Mouse (Mus musculus) urinary bladder, postnatal 10 days (tissue): ENCODE measurements around the gene Sptlc2.
"Not testable (repeated sequence)": the region's sequence is repeated elsewhere in the genome, so short reads cannot be mapped to it uniquely, and the experiment has no call there.

Experiments used
- DNase-seq: peaks from one replicate; pipeline ENCODE4 v3.0.0; 2022; ENCODE audit warnings: low spot score

The Sptlc2 gene

GRCm38 (mm10) chr12:87331053-87331456 lies 57.1 kb downstream of the Sptlc2 start:
- no peak for DNase-seq

- DNase-seq, result no peak
Measured at GRCm38 (mm10) chr12:87330213-87330612, 57.9 kb downstream of the Sptlc2 start.

- DNase-seq, result no peak
Measured at GRCm38 (mm10) chr12:87328025-87328424, 60.1 kb downstream of the Sptlc2 start.

GRCm38 (mm10) chr12:87327610-87328009 lies 60.5 kb downstream of the Sptlc2 start:
- no peak for DNase-seq

GRCm38 (mm10) chr12:87325452-87325851 lies 62.7 kb downstream of the Sptlc2 start:
- DNase-seq, result no peak

GRCm38 (mm10) chr12:87319229-87319628 lies 68.9 kb downstream of the Sptlc2 start:
- DNase-seq, result no peak

GRCm38 (mm10) chr12:87317951-87318350 lies 70.2 kb downstream of the Sptlc2 start:
- DNase-seq, result no peak

GRCm38 (mm10) chr12:87313098-87313497 lies 75.1 kb downstream of the Sptlc2 start:
- no peak for DNase-seq

GRCm38 (mm10) chr12:87306584-87306844 lies 81.6 kb downstream of the Sptlc2 start:
- DNase-seq, result not testable (repeated sequence)

GRCm38 (mm10) chr12:87305767-87306583 lies 82.2 kb downstream of the Sptlc2 start:
- no peak for DNase-seq

- no peak for DNase-seq
Measured at GRCm38 (mm10) chr12:87301189-87301588, 87.0 kb downstream of the Sptlc2 start.

- DNase-seq, result no peak
Measured at GRCm38 (mm10) chr12:87300441-87300690, 87.8 kb downstream of the Sptlc2 start.

- DNase-seq, result no peak
Measured at GRCm38 (mm10) chr12:87299657-87300440, 88.3 kb downstream of the Sptlc2 start, which contains the start of gene Ism2. TSS of gene Ism2 (minus strand) at chr12:87299705.

- no peak for DNase-seq
Measured at GRCm38 (mm10) chr12:87299037-87299656, 89.0 kb downstream of the Sptlc2 start.

- DNase-seq, result no peak
Measured at GRCm38 (mm10) chr12:87293934-87294333, 94.2 kb downstream of the Sptlc2 start.

GRCm38 (mm10) chr12:87289100-87289499 lies 99.1 kb downstream of the Sptlc2 start:
- DNase-seq, result no peak

- no peak for DNase-seq
Measured at GRCm38 (mm10) chr12:87284726-87285125, 103.4 kb downstream of the Sptlc2 start.

GRCm38 (mm10) chr12:87284268-87284667 lies 103.9 kb downstream of the Sptlc2 start:
- DNase-seq, result no peak

- no peak for DNase-seq
Measured at GRCm38 (mm10) chr12:87283706-87284105, 104.4 kb downstream of the Sptlc2 start.

GRCm38 (mm10) chr12:87282743-87283142 lies 105.4 kb downstream of the Sptlc2 start:
- no peak for DNase-seq

GRCm38 (mm10) chr12:87281766-87282165 lies 106.4 kb downstream of the Sptlc2 start:
- no peak for DNase-seq

- DNase-seq, result no peak
Measured at GRCm38 (mm10) chr12:87279879-87280278, 108.3 kb downstream of the Sptlc2 start.

- no peak for DNase-seq
Measured at GRCm38 (mm10) chr12:87279350-87279749, 108.8 kb downstream of the Sptlc2 start.
